Mouse (Mus musculus) heart, postnatal 36 days (tissue): ENCODE results near the gene Il12rb1. TPM values are rescaled to one million over a fixed set of nuclear protein-coding genes. Genes with fewer than 3 reads are reported as not detected.
A peak's percentile ranks its signal among the peaks of the same experiment; 100 is the strongest.

Experiments
- DNase-seq, 2 experiments: peaks; one replicate each; pipeline ENCODE4 v3.0.0; 2021 to 2022
- intact Hi-C: fragments of 180-260 bp; cut with DNase I; formaldehyde crosslinking; loops from one replicate; pipeline ENCODE4 v1.15.1; 2025
- total RNA-seq, 2 experiments: library from RNA; stranded (reverse); gene quantifications; 2 replicates each; pipeline ENCODE4 v1.2.3; 2021

Il12rb1 gene
- total RNA-seq, 2 experiments from 2014 or later, result not detected

GRCm38 (mm10) chr8:70797081-70798070 is 10.9 kb upstream of the Il12rb1 start:
- peak; percentile 84 to 89 for DNase-seq
- intact Hi-C loops, result loop anchor here (2.0 kb wide), 1 partner anchor 19 kb away; no protein-coding TSS in a partner anchor

GRCm38 (mm10) chr8:70798281-70798680 is 10.0 kb upstream of the Il12rb1 start:
- peak; percentile 30 to 48 for DNase-seq
- intact Hi-C loops, result no loop called here

GRCm38 (mm10) chr8:70800648-70801047 is 7.6 kb upstream of the Il12rb1 start:
- intact Hi-C loops, result no loop called here
- DNase-seq, result no peak

GRCm38 (mm10) chr8:70801156-70801555 is 7.1 kb upstream of the Il12rb1 start:
- intact Hi-C loops, result no loop called here

GRCm38 (mm10) chr8:70801830-70802229 is 6.4 kb upstream of the Il12rb1 start:
- no peak for DNase-seq
- intact Hi-C loops, result no loop called here

More at GRCm38 (mm10) chr8:70801156-70801555, 7.1 kb upstream of the Il12rb1 start:
- DNase-seq, result no peak

- DNase-seq, result no peak
- intact Hi-C loops, result no loop called here
Observed at GRCm38 (mm10) chr8:70802786-70803510, 5.3 kb upstream of the Il12rb1 start.

- intact Hi-C loops, result no loop called here
- peak; percentile 61 to 64 for DNase-seq
Observed at GRCm38 (mm10) chr8:70803761-70804480, 4.3 kb upstream of the Il12rb1 start.

GRCm38 (mm10) chr8:70804481-70805206 is 3.6 kb upstream of the Il12rb1 start, which contains the start of gene Mast3:
TSS of gene Mast3 (minus strand) at chr8:70805054.
- intact Hi-C loops, result no loop called here
- peak; percentile 83 to 87 for DNase-seq

- intact Hi-C loops, result no loop called here
- DNase-seq, result peak in 1 of 2 experiments; percentile 44
Observed at GRCm38 (mm10) chr8:70806541-70806940, 1.7 kb upstream of the Il12rb1 start.

- intact Hi-C loops, result no loop called here
- DNase-seq, result no peak
Observed at GRCm38 (mm10) chr8:70807304-70807703, 945 bp upstream of the Il12rb1 start.

- intact Hi-C loops, result no loop called here
- no peak for DNase-seq
Observed at GRCm38 (mm10) chr8:70808955-70809701, 879 bp downstream of the Il12rb1 start.

- intact Hi-C loops, result no loop called here
- DNase-seq, result no peak
Observed at GRCm38 (mm10) chr8:70810962-70811680, 2.9 kb downstream of the Il12rb1 start.

GRCm38 (mm10) chr8:70812055-70812454 is 3.8 kb downstream of the Il12rb1 start:
- intact Hi-C loops, result no loop called here
- no peak for DNase-seq

- DNase-seq, result no peak
- intact Hi-C loops, result no loop called here
Observed at GRCm38 (mm10) chr8:70812885-70813284, 4.6 kb downstream of the Il12rb1 start.

- intact Hi-C loops, result loop anchor here (2.0 kb wide), 1 partner anchor 20 kb away; no protein-coding TSS in a partner anchor
- DNase-seq, result peak in 1 of 2 experiments; percentile 32
Observed at GRCm38 (mm10) chr8:70816679-70817078, 8.4 kb downstream of the Il12rb1 start.

- intact Hi-C loops, result loop anchor here (2.0 to 5.0 kb wide), 3 partner anchors 46 to 98 kb away; partner anchors contain the start of gene Pde4c
- peak; percentile 50 to 63 for DNase-seq
Observed at GRCm38 (mm10) chr8:70820101-70820935, 12.1 kb downstream of the Il12rb1 start.

GRCm38 (mm10) chr8:70821399-70821962 is 13.2 kb downstream of the Il12rb1 start:
- intact Hi-C loops, result loop anchor here (1.0 to 5.0 kb wide), 4 partner anchors 20 to 99 kb away; partner anchors contain the start of gene Pde4c
- peak; percentile 81 to 85 for DNase-seq
